Mouse (Mus musculus) forebrain, embryonic 10.5 days (tissue): ENCODE data around the gene Anxa6. TPM values are rescaled to one million over a fixed set of nuclear protein-coding genes. Genes with fewer than 3 reads are reported as not detected.
"Not testable (repeated sequence)": the region's sequence is repeated elsewhere in the genome, so short reads cannot be mapped to it uniquely, and the experiment has no call there.

Source experiments
- DNase-seq: peaks from one replicate; pipeline ENCODE4 v3.0.0-alpha.2; 2017; ENCODE audit warnings: low spot score; ENCODE audit errors: extremely low spot score
- H3K27ac ChIP-seq: fragments of 300-500 bp; sonication (generic); 2 replicates; pipeline ENCODE4 v1.5.1; 2016; ENCODE audit warnings: mild to moderate bottlenecking
- H3K27me3 ChIP-seq: fragments of 300-500 bp; sonication (generic); 2 replicates; pipeline ENCODE4 v1.6.1; 2016; ENCODE audit warnings: mild to moderate bottlenecking; ENCODE audit not compliant: poor library complexity, severe bottlenecking
- H3K36me3 ChIP-seq: fragments of 300-500 bp; sonication (generic); replicated peaks from 2 replicates; pipeline ENCODE4 v1.6.1; 2016; ENCODE audit warnings: mild to moderate bottlenecking, moderate library complexity
- H3K4me1 ChIP-seq: fragments of 300-500 bp; sonication (generic); 2 replicates; pipeline ENCODE4 v1.6.1; 2016
- H3K4me3 ChIP-seq: fragments of 300-500 bp; sonication (generic); 2 replicates; pipeline ENCODE4 v1.5.1; 2016; ENCODE audit warnings: mild to moderate bottlenecking, moderate library complexity
- H3K9me3 ChIP-seq: fragments of 300-500 bp; sonication (generic); 2 replicates; pipeline ENCODE4 v1.6.1; 2016; ENCODE audit warnings: mild to moderate bottlenecking, moderate library complexity
- WGBS: fragments of 180-500 bp; shearing (Covaris S2); methylation state at CpG from one replicate; pipeline ENCODE4 v1.1.7; 2016; 5-methylcytosine and 5-hydroxymethylcytosine counted together
- polyA plus RNA-seq: library from polyadenylated mRNA; unstranded; fragments of >200 nt; fragmentation: Nextera tagmentation; extraction: Ambion mirVana; gene quantifications from 2 replicates; pipeline ENCODE4 v1.2.1, GENCODE M21; 2016

Anxa6 gene
- polyA plus RNA-seq, 1 experiment from 2014 or later: 38.9 TPM

DNA sequence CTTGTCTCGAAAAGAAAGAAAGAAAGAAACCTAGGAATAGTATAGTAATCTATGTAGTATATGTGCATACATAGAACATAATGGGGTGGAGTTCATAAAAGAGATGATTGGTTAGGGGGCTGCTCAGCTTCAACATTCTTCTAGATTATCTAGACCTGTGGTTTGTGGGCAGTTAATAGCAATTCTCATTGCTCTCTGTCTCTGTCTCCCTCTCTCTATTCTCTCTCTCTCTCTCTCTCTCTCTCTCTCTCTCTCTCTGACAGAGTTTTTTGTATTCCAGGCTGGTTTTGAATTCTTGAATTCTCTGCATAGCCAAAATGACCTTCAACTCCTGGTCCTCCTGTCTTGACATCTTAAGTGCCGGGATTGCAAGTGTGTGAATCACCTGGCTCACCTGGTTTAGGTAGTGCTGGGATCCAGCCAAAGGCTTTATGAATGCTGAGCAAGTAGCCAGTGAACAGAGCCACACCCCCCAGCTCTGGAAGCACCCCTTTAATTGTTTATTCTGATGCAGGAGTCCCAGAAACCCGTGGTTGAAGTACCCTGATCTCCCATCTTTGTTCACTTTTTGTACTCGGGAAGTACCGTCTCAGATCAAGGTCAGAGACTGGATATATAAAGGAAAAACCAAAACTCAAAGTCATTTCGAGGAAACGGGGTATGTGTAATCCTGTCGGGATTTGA lies 61.7 kb downstream of the Anxa6 start:
- Histone ChIP-seq H3K27me3 (no peaks in the 10 kb centered on the region), H3K9me3 (no peaks in the 10 kb centered on the region), H3K27ac (no peak overlapping the region), H3K4me1 (peaks cover 14% of the 10 kb centered on the region), H3K36me3 (no peaks in the 10 kb centered on the region), H3K4me3 (no peak overlapping the region)
- WGBS: 73% methylated on average over 8 of the region's 8 CpGs
- no peak for DNase-seq

DNA sequence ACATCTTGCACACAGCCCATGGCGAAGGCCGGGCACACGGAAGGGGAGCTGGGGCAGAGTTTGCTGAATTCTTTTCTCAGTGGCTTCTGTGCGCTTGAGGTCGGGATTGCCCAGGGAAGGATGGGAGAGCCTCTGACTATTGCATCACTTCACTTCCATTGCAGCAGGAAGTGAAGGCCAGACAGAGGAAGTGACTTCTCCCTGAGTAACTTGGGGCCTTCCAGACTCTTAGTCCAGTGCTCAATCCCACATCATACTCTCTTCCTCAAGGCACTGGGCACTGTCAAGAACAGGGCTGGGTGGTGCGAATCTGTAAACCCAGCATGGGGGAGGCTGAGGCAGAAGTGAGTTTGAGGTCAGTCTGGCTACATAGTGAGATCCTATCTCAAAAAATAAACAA lies 68.0 kb downstream of the Anxa6 start:
- Histone ChIP-seq H3K27me3 (no peaks in the 10 kb centered on the region), H3K9me3 (no peaks in the 10 kb centered on the region), H3K4me3 (no peak overlapping the region), H3K36me3 (no peaks in the 10 kb centered on the region), H3K27ac (no peak overlapping the region), H3K4me1 (peaks cover 15% of the 10 kb centered on the region; the same call in 1 of the 2 replicates)
- 85% methylated on average over 6 of the region's 6 CpGs for WGBS
- no peak for DNase-seq

DNA sequence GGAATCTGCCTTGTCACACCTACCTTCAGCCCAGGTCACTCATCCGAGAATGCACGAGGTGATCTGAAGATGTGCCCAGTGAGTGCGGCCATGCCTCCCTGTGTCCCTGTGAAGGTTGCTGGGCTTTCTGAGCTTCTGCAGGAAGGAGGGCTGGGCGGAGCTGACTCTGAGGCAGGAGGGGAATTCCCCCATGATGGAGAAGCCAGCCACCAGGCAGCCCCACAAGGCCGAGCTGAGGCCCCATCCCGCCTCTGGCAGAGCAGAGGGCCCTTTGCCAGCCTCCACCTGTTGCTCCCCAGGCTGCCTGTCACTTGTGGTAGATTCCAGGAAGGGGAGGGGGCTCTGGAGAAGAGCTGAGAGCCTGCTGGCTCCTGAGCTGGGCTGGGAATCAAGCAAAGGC lies 70.4 kb downstream of the Anxa6 start, which contains the start of gene Tnip1:
Gene Tnip1, minus strand, starts transcription at position 108 of the 400 bp plus-strand sequence.
- DNase-seq: no peak
- H3K36me3 ChIP-seq: no peaks in the 10 kb centered on the region
- peak within 1 kb of the TSS; percentile 22; the same call in 1 of the 2 replicates for H3K27ac ChIP-seq
- H3K4me3 ChIP-seq: no peak within 1 kb of the TSS
- peaks cover 15% of the 10 kb centered on the region; the same call in 1 of the 2 replicates for H3K4me1 ChIP-seq
- 42% methylated on average over 6 of the region's 6 CpGs for WGBS
- H3K9me3 ChIP-seq: no peaks in the 10 kb centered on the region
- H3K27me3 ChIP-seq: no peaks in the 10 kb centered on the region

- Histone ChIP-seq H3K27me3 (no peaks in the 10 kb centered on the region), H3K4me3 (no peak overlapping the region), H3K27ac (0 out of 2 replicates have a peak overlapping the region, but pooled peaks have one; percentile 22), H3K4me1 (peaks cover 15% of the 10 kb centered on the region; the same call in 1 of the 2 replicates), H3K36me3 (no peaks in the 10 kb centered on the region), H3K9me3 (no peaks in the 10 kb centered on the region)
- 75% methylated on average over 3 of the region's 3 CpGs for WGBS
- DNase-seq: no peak
Observed at GRCm38 (mm10) chr11:54961921-54962320, 71.3 kb downstream of the Anxa6 start.

DNA sequence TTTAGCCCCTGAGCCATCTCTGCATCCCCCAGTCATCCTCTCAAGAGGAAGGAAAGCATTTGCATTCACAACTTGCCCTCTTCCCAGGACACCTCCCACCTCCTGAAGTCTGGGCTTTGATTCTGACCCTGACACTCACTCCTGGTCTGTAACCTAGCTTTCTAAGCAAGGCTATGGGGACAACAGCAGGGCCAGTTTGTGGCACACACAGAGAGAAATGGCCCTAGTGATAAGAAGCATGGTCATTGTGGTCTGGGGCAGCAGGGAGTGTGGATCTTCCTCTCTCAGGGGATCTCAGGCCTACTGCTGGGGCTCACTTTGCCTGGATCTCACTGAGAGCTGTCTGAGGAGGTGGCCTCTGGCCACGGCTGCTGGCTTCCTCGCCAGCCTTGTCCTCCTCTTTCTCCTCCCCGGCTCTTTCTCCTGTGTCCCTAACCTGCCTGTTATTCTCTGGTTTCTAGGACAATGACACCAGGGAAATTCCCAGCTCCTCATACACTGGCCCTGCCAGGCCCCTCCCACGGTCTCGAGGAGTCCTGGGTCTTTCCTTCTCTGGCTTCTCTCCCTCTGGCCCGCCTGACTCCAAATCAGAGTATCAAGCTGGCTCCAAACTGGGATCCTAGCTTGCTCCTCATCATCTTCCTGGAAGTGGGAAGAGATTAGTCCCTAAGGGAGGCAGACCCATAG lies 71.9 kb downstream of the Anxa6 start:
- H3K4me1 ChIP-seq: peaks cover 17% of the 10 kb centered on the region
- 71% methylated on average over 6 of the region's 6 CpGs for WGBS
- no peaks in the 10 kb centered on the region for H3K36me3 ChIP-seq
- H3K27me3 ChIP-seq: no peaks in the 10 kb centered on the region
- no peak for DNase-seq
- H3K9me3 ChIP-seq: no peaks in the 10 kb centered on the region
- H3K4me3 ChIP-seq: no peak overlapping the region
- H3K27ac ChIP-seq: no peak overlapping the region

DNA sequence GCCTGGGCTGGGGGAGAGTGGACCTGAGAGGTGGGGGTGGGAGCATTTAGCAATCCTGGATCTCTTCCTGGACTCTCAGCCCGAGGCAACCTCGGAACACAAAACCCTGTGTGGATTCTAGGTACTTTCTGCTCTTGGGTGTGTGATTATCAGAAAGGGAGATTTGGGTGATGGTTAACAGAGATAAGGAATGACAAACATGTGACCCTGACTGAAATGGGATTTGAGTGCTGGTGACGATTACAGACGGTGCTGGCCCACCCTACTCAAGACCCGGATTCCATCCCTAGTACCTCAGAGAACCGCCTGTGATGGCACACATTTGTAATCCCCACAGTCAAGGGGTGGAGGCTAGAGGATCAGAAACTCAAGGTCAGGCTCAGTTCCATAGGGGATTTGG lies 73.0 kb downstream of the Anxa6 start:
- H3K36me3 ChIP-seq: no peaks in the 10 kb centered on the region
- DNase-seq: no peak
- H3K27me3 ChIP-seq: no peaks in the 10 kb centered on the region
- peaks cover 25% of the 10 kb centered on the region for H3K4me1 ChIP-seq
- no peak overlapping the region for H3K27ac ChIP-seq
- H3K4me3 ChIP-seq: no peak overlapping the region
- WGBS: 90% methylated on average over 6 of the region's 6 CpGs
- no peaks in the 10 kb centered on the region for H3K9me3 ChIP-seq

DNA sequence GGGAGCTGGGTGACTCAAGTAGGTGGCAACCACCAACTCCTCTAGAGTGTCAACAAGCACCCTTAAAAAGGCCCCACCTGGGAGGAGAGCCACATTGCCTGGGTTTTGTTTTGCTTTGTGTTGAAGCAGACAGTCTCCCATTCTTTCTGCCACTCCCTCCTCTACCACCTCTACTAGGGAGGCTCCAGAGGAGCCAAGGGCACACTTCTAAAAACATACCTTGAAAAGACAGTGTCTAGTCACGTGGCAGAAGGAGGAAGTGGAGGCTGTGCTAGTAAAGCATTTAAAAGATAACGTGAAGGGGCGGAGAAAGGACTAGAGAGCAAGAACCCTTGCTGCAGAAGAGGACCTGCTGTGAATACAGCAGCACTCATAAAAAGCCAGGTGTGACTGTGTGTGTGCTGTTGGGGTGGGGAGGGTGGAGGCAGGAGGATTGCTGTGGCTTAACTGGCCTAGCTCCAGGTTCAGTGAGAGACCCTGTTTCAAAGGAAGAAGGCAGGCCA lies 74.6 kb downstream of the Anxa6 start:
- Histone ChIP-seq H3K4me1 (peaks cover 40% of the 10 kb centered on the region), H3K4me3 (no peak overlapping the region), H3K27ac (no peak overlapping the region), H3K27me3 (no peaks in the 10 kb centered on the region), H3K9me3 (no peaks in the 10 kb centered on the region), H3K36me3 (no peaks in the 10 kb centered on the region)
- DNase-seq: no peak
- WGBS: 62% methylated on average over 3 of the region's 3 CpGs

DNA sequence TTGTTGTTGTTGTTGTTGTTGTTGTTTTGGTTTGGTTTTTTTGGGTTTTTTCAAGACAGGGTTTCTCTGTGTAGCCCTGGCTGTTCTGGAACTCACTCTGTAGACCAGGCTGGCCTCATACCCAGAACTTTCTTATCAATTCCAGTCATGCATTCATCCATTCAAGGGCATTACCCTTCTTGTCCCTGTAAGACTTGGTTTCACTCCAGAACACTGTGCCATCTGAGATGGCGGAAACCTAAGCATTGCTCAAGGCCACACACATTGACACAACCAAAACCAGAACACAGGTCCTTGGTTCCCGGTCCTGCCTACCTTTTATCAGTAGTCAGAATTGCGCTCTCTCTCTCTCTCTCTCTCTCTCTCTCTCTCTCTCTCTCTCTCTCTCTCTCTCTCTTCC lies 75.5 kb downstream of the Anxa6 start:
- WGBS: 97% methylated on average over 3 of the region's 3 CpGs
- H3K4me3 ChIP-seq, H3K9me3 ChIP-seq, DNase-seq, H3K27me3 ChIP-seq, H3K27ac ChIP-seq, H3K36me3 ChIP-seq: not testable (repeated sequence)
- H3K4me1 ChIP-seq: peaks cover 41% of the 10 kb centered on the region

GRCm38 (mm10) chr11:54956912-54957311 lies 76.3 kb downstream of the Anxa6 start:
- Histone ChIP-seq H3K4me1 (peaks cover 40% of the 10 kb centered on the region), H3K27ac (no peak overlapping the region), H3K4me3 (no peak overlapping the region), H3K9me3 (no peaks in the 10 kb centered on the region), H3K36me3 (no peaks in the 10 kb centered on the region), H3K27me3 (no peaks in the 10 kb centered on the region)
- no peak for DNase-seq
- WGBS: 63% methylated on average over 7 of the region's 7 CpGs

DNA sequence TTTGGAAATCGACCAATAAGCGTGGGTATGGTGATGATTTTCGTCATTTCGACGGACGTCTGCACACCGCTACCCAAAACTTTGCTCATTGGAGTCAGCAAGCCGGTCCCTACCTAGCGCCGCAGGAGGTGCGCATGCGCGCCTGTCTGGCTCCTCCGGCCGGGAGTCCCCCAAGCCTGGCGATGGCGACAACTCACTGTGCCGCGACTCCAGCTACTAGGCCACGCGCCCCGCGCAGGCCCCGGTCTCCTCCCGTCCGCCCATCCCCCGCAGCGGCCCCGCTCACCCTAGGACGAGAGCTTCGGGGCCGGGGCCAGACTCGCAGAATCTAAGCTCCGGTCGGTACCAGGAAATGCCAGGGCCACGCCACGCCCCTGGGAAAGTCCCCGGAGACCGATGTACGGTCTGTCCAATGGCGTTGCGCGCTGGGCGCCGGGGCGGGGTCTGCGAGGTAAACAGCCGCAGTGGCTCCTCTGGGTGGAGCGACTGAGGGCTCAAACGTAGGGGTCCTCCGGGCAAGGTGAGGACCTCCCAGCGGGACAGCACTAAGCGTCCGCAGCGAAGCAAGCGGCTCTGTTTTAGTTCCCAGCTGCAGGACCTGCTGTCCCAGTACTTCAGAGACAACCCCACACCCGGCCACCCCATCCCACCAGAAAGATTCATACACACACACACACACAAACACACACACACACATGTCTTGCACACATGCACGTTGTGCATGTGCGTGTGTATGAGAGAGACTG lies 77.3 kb downstream of the Anxa6 start:
- Histone ChIP-seq H3K36me3 (no peaks in the 10 kb centered on the region), H3K4me3 (peak overlapping the region; percentile 93), H3K27me3 (no peaks in the 10 kb centered on the region), H3K4me1 (peaks cover 32% of the 10 kb centered on the region), H3K9me3 (no peaks in the 10 kb centered on the region), H3K27ac (peak overlapping the region; percentile 94)
- peak; percentile 97 for DNase-seq
- WGBS: under 1% methylated on average over 59 of the region's 59 CpGs

DNA sequence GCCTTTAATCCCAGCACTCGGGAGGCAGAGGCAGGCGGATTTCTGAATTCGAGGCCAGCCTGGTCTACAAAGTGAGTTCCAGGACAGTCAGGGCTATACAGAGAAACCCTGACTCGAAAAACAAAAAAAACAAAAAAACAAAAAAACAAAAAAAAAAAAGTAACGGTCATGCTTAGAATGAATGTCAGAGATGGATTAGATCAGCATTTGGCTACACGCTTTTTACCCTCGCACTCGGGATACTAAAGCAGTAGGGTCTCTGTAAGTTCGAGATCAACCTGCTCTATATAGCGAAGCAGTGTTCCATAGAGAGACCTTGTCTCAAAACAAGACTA lies 77.9 kb downstream of the Anxa6 start:
- Histone ChIP-seq H3K4me1 (peaks cover 32% of the 10 kb centered on the region), H3K27ac (peak overlapping the region; percentile 94), H3K4me3 (peak overlapping the region; percentile 93)
- not testable (repeated sequence) for DNase-seq, H3K36me3 ChIP-seq, H3K9me3 ChIP-seq, H3K27me3 ChIP-seq
- WGBS: 50% methylated on average over 10 of the region's 10 CpGs

GRCm38 (mm10) chr11:54954716-54955115 lies 78.5 kb downstream of the Anxa6 start:
- WGBS: 85% methylated on average over 8 of the region's 8 CpGs
- Histone ChIP-seq H3K27ac (no peak overlapping the region), H3K36me3 (no peaks in the 10 kb centered on the region), H3K27me3 (no peaks in the 10 kb centered on the region), H3K4me3 (no peak overlapping the region), H3K4me1 (peaks cover 32% of the 10 kb centered on the region), H3K9me3 (no peaks in the 10 kb centered on the region)
- DNase-seq: no peak
